15 mouse cellular contexts compared by ENCODE assay signal in the genomic region with DNA sequence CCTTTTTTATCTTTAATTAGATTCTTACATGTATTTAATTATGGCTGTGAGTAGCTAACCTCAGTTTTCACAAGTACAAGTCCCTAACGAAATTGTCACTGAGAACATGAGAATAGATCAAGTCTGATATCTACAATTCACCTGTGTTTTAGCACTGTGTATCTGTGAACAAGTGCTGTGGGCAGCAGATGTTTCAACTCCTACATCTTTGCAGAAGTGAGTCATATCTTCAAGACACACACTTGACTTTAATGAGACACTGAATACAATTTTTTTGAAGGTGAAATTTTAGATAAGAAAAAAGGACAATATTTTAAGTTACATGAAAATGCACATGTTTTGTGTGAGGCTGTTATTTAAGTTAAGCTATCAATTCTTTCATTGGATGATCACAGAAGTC.
"Had no signal": no experiment of that assay in that cellular context is flagged by ENCODE, and none has a peak within 500 bp of the region (broad histone marks: within the 10 kb centered on the region; RNA-seq: fewer than 3 reads in every experiment).

No protein-coding gene starts in this region.

- ATAC-seq: intestine, embryonic 15.5 days; liver, embryonic 12.5 days; midbrain, embryonic 13.5 days; midbrain, embryonic 16.5 days had no signal

- DNase-seq: kidney, adult 11 months; kidney, adult 8-10 months; kidney, postnatal 10 days; kidney, postnatal 36 days; liver; lung, adult 18-20 months; lung, postnatal 10 days; lung, postnatal 36 days; thymus, adult 2 months; thymus, postnatal 14 days; thymus, postnatal 4 days had no signal
